Mouse (Mus musculus) ovary, adult 10 weeks (tissue): ENCODE data around the gene Ccdc82. TPM values are rescaled to one million over a fixed set of nuclear protein-coding genes. Genes with fewer than 3 reads are reported as not detected.

Experiments used
- polyA plus RNA-seq: library from polyadenylated mRNA; stranded (reverse); fragments of 350-450 nt; fragmentation: Illumina TruSeq; extraction: RNeasy Lipid Tissue Mini Kit (QIAGEN cat#74804); gene quantifications from one replicate; pipeline ENCODE4 v1.2.3, GENCODE M21; 2014

Gene Ccdc82
- 50.8 TPM for polyA plus RNA-seq

DNA sequence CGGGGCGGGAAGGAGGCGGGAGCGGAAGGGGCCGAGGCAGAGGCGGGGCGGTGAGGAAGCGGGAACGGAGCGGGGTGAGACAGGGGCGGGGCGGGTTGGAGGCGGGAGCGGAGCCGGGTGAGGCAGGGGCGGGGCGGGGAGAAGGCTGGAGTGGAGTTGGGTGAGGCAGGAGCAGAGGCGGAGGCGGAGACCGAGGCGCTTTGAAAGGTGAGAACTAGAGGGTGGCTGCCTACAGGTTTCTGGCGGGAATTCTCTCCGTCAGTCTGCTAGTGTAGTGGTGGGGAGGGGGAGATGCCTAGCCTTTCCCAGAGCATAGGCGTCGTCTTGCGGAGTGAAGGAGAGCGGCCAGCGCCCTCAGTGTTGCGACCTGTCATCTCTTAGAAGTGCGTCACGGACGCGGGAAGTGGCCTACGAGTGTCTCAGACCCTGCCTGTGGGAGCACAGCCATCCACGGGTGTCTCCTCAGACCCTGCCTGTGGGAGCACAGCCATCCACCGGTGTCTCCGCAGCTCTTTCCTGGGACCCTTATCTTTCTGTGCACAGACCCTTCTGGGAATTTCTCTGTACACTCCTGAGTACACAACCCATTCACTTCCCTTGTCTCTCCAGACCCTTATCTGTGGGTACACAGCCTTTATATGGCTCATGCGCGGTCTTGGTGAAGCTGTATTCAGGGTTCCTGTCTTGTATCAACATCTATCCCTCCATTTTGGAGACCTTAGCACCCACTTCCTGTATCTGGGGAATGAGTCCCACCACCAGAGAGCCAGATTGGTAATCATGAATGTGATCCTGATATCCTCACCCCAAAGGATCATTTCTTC, at the start of gene Ccdc82:
TSS of gene Ccdc82 (plus strand) at position 141 of the 824 bp plus-strand sequence.

GRCm38 (mm10) chr9:13245481-13245880, 1.3 kb upstream of the Ccdc82 start, which contains the start of gene Jrkl:
Gene Jrkl (minus strand): TSS chr9:13245829.

DNA sequence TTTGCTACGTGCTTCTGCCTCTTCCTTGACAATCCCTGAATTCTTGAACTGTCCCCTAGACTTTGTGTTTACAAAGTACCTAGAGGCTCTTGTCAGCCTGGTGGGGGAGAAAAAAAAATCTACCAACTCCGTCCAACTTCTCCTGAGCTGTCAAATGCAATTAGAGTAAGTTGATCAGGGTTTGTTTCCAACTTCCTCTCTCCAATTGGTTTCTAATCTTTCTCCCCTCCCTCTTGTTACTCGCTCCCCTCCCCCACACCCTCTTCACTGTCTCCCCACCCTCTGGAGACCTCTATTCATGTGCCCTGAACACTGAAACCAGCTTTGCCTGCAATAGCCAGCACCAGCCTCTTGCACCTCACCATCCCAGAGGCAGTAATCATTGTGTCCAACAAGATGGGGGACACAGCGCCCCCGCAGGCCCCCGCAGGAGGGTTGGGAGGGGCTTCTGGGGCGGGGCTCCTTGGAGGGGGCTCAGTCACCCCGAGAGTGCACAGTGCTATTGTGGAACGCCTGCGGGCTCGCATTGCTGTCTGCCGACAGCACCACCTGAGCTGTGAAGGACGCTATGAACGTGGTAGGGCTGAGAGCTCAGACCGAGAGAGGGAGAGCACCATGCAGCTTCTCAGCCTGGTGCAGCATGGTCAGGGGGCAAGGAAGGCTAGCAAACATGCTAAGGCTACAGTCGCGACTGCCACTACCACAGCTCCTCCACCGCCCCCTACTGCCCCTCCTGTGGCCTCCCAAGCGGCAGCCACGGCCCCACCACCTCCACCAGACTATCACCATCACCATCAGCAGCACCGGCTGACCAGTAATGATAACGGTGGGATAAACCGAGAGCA, 51.1 kb downstream of the Ccdc82 start, which contains the start of gene Maml2:
TSS of gene Maml2 (plus strand) at position 290 of the 845 bp plus-strand sequence.

Other genes starting within 250 kb of the Ccdc82 start
- 32.2 TPM for gene Jrkl, start 1.1 kb upstream of the Ccdc82 start, polyA plus RNA-seq
- gene Maml2, start 51.0 kb downstream of the Ccdc82 start, polyA plus RNA-seq, result 19.2 TPM
- gene Gm17571, start 199.8 kb downstream of the Ccdc82 start, polyA plus RNA-seq, result not detected